Mouse (Mus musculus) midbrain, postnatal 0 days (tissue): ENCODE results near the gene Arhgap8. TPM values are rescaled to one million over a fixed set of nuclear protein-coding genes. Genes with fewer than 3 reads are reported as not detected.
A peak's percentile ranks its signal among the peaks of the same experiment; 100 is the strongest.
"Not testable (repeated sequence)": the region's sequence is repeated elsewhere in the genome, so short reads cannot be mapped to it uniquely, and the experiment has no call there.

Experiments
- ATAC-seq: fragments of 200-750 bp; cut with Nextera tagmentation; 2 replicates; pipeline ENCODE4 v1.8.0; 2017; ENCODE audit warnings: moderate number of reproducible peaks, mild to moderate bottlenecking, moderate TSS enrichment, moderate library complexity; ENCODE audit not compliant: low FRiP score
- DNase-seq: peaks from one replicate; pipeline ENCODE4 v3.0.0-alpha.2; 2015; ENCODE audit warnings: low spot score
- H3K27ac ChIP-seq: fragments of 300-500 bp; sonication (generic); 2 replicates; pipeline ENCODE4 v1.5.1; 2014; ENCODE audit warnings: low read depth, mild to moderate bottlenecking, low read length, mixed read lengths
- H3K27me3 ChIP-seq: fragments of 300-500 bp; sonication (generic); 2 replicates; pipeline ENCODE4 v1.6.1; 2014; ENCODE audit warnings: low read length, control low read depth, mixed read lengths; ENCODE audit not compliant: insufficient read depth
- H3K36me3 ChIP-seq: fragments of 300-500 bp; sonication (generic); 2 replicates; pipeline ENCODE4 v1.6.1; 2014; ENCODE audit warnings: low read length, control low read depth, mixed read lengths; ENCODE audit not compliant: insufficient read depth
- H3K4me1 ChIP-seq: fragments of 300-500 bp; sonication (generic); 2 replicates; pipeline ENCODE4 v1.6.1; 2014; ENCODE audit warnings: mild to moderate bottlenecking, control low read depth, antibody characterized with exemption, low read length, mixed read lengths; ENCODE audit not compliant: insufficient read depth
- H3K4me2 ChIP-seq: fragments of 300-500 bp; sonication (generic); 2 replicates; pipeline ENCODE4 v1.6.1; 2014; ENCODE audit warnings: low read depth, mild to moderate bottlenecking, low read length, mixed read lengths; ENCODE audit not compliant: poor library complexity, severe bottlenecking
- H3K4me3 ChIP-seq: fragments of 300-500 bp; sonication (generic); 2 replicates; pipeline ENCODE4 v1.5.1; 2014; ENCODE audit warnings: low read depth, mild to moderate bottlenecking, low read length, moderate library complexity
- H3K9ac ChIP-seq: fragments of 300-500 bp; sonication (generic); replicated peaks from 2 replicates; pipeline ENCODE4 v1.6.1; 2014; ENCODE audit warnings: mild to moderate bottlenecking, low read length, moderate library complexity, mixed read lengths; ENCODE audit not compliant: poor library complexity, severe bottlenecking
- H3K9me3 ChIP-seq: fragments of 300-500 bp; sonication (generic); 2 replicates; pipeline ENCODE4 v1.6.1; 2016; ENCODE audit warnings: low read length, control low read depth
- CTCF ChIP-seq: IDR thresholded peaks from 2 replicates; pipeline ENCODE4 v1.5.1; 2016; ENCODE audit warnings: antibody characterized with exemption, mild to moderate bottlenecking
- WGBS: fragments of 180-500 bp; shearing (Covaris S2); extraction: QIAGEN DNeasy Blood & Tissue Kit; methylation state at CpG from one replicate; pipeline ENCODE4 v1.1.7; 2014; 5-methylcytosine and 5-hydroxymethylcytosine counted together
- polyA plus RNA-seq: library from polyadenylated mRNA; unstranded; fragments of >200 nt; fragmentation: Nextera tagmentation; extraction: Ambion mirVana; gene quantifications from 2 replicates; pipeline ENCODE4 v1.2.1, GENCODE M21; 2015
- total RNA-seq: library from RNA; depleted of rRNA; stranded (reverse); fragments of >200 nt; gene quantifications from 2 replicates; pipeline ENCODE4 v1.2.3, GENCODE M21; 2014

Arhgap8 gene
- total and polyA plus RNA-seq, 2 experiments from 2014 or later, result 0.44 to 0.53 TPM

DNA sequence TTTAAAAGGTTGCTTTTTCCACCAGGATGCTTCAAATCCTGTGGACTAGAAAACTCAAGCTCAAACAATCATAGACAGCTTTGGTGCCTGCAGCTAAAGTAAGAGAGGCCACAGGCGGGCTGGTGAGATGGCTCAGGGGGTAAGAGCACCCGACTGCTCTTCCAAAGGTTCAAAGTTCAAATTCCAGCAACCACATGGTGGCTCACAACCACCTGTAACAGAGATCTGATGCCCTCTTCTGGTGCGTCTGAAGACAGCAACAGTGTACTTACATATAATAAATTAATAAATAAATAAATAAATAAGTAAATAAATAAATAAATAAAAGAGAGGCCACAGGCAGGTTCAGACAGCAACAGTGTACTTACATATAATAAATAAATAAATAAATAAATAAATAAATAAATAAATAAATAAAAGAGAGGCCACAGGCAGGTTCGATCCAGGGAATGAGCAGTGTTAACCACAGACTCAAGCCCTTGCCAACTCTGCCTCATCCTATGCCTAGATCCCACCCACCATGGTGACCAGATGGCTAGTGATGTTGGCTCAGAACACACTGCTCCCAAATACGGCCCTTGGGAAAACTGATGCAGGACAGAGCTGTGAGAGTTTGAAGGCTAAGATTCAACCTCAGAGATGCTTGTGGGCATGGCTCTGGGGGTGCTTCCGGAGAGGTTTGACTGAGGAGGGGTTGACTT lies 2.1 kb upstream of the Arhgap8 start:
- peak; percentile 25; the same call in 1 of the 2 replicates for TF ChIP-seq CTCF
- not testable (repeated sequence) for H3K4me1 ChIP-seq, DNase-seq, H3K27ac ChIP-seq, H3K36me3 ChIP-seq, H3K9ac ChIP-seq, ATAC-seq, H3K4me2 ChIP-seq, H3K9me3 ChIP-seq, H3K4me3 ChIP-seq
- 71% methylated on average over 6 of the region's 6 CpGs for WGBS
- peaks cover 12% of the 10 kb centered on the region for H3K27me3 ChIP-seq

DNA sequence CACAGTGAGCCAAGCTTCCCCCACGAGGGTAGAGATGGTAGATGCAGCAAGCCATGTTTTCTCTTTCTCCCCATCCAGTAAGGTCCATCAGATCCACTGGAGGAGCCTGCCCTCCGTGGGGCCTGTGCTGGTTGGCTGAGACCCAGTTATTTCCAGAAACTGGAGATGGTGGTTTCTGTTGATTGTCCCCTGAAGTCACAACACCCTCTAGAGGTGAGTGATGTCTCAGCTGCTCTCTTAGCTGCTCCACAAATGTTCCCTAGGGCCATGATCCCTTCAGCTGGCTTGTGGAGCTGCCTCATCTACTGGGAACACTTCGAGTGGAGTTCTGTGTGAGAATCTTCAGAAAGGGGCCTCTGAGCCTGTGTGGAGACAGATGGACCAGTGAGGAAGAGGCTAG lies 1.1 kb upstream of the Arhgap8 start:
- no peak for TF ChIP-seq CTCF
- H3K4me3 ChIP-seq, result no peak overlapping the region

GRCm38 (mm10) chr15:84720291-84721204 lies 696 bp downstream of the Arhgap8 start:
- no peak for TF ChIP-seq CTCF
- DNase-seq (no peak), ATAC-seq (no peak)
- H3K9ac ChIP-seq, result 0 out of 2 replicates have a peak overlapping the region, but pooled peaks have one; percentile 19
- 0 out of 2 replicates have a peak overlapping the region, but pooled peaks have one; percentile 3 for H3K4me3 ChIP-seq
- H3K4me1 ChIP-seq, result no peaks in the 10 kb centered on the region
- no peak overlapping the region for H3K27ac ChIP-seq
- peaks cover 12% of the 10 kb centered on the region for H3K27me3 ChIP-seq
- no peaks in the 10 kb centered on the region for H3K36me3 ChIP-seq
- no peaks in the 10 kb centered on the region for H3K9me3 ChIP-seq
- peak overlapping the region; percentile 13; the same call in 1 of the 2 replicates for H3K4me2 ChIP-seq
- 10% methylated on average over 33 of the region's 33 CpGs for WGBS

More for the DNA sequence above, 1.1 kb upstream of the Arhgap8 start:
- whole genome bisulfite sequencing, result 66% methylated on average over 3 of the region's 3 CpGs
- Histone ChIP-seq H3K4me2 (no peak overlapping the region), H3K27me3 (peaks cover 12% of the 10 kb centered on the region), H3K9ac (no peak overlapping the region), H3K4me1 (no peaks in the 10 kb centered on the region), H3K27ac (no peak overlapping the region), H3K9me3 (no peaks in the 10 kb centered on the region), H3K36me3 (no peaks in the 10 kb centered on the region)
- ATAC-seq (no peak), DNase-seq (no peak)

GRCm38 (mm10) chr15:84723656-84724055 lies 3.8 kb downstream of the Arhgap8 start:
- H3K9ac ChIP-seq, H3K4me2 ChIP-seq, H3K9me3 ChIP-seq, H3K27ac ChIP-seq, H3K4me3 ChIP-seq, ATAC-seq, DNase-seq, H3K4me1 ChIP-seq, H3K36me3 ChIP-seq: not testable (repeated sequence)
- WGBS, result 91% methylated on average over 1 of the region's 1 CpGs
- H3K27me3 ChIP-seq, result peaks cover 10% of the 10 kb centered on the region

DNA sequence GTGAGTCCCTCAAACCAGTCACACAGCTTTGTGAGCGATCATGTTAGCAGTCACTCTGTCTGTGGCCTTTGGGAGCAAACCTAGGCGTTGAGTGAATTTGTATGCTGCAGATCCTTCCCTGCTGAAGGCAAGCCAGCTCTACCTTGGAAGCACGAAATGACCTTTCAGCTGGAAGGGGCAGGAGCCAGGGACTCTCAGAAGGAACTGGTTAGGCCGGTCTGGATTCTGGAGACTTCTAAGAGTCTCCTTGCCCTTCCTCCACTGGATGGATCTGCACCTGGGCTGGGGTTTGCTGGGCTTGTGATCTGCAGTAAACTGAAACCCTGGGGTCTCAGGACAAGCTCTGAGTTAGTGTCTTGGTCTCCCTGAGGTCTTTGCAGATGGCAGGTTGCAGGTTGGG lies 4.3 kb downstream of the Arhgap8 start:
- DNase-seq (no peak), ATAC-seq (no peak)
- no peaks in the 10 kb centered on the region for H3K9me3 ChIP-seq
- H3K36me3 ChIP-seq, result no peaks in the 10 kb centered on the region
- no peaks in the 10 kb centered on the region for H3K4me1 ChIP-seq
- TF ChIP-seq CTCF, result no peak
- peaks cover 8% of the 10 kb centered on the region for H3K27me3 ChIP-seq
- H3K9ac ChIP-seq, result no peak overlapping the region
- no peak overlapping the region for H3K4me2 ChIP-seq
- H3K4me3 ChIP-seq, result no peak overlapping the region
- no peak overlapping the region for H3K27ac ChIP-seq
- WGBS, result 70% methylated on average over 4 of the region's 4 CpGs

GRCm38 (mm10) chr15:84729685-84730084 lies 9.8 kb downstream of the Arhgap8 start:
- 53% methylated on average over 6 of the region's 6 CpGs for WGBS
- ATAC-seq, result peak; percentile 49; the same call in 1 of the 2 replicates
- Histone ChIP-seq H3K9me3 (no peaks in the 10 kb centered on the region), H3K36me3 (no peaks in the 10 kb centered on the region), H3K4me1 (no peaks in the 10 kb centered on the region), H3K27me3 (no peaks in the 10 kb centered on the region), H3K4me2 (no peak overlapping the region), H3K9ac (no peak overlapping the region), H3K27ac (no peak overlapping the region), H3K4me3 (no peak overlapping the region)
- peak; percentile 85 for DNase-seq
- TF ChIP-seq CTCF, result no peak
